Comparison of ENCODE assay signal across 29 mouse cellular contexts in the genomic region with DNA sequence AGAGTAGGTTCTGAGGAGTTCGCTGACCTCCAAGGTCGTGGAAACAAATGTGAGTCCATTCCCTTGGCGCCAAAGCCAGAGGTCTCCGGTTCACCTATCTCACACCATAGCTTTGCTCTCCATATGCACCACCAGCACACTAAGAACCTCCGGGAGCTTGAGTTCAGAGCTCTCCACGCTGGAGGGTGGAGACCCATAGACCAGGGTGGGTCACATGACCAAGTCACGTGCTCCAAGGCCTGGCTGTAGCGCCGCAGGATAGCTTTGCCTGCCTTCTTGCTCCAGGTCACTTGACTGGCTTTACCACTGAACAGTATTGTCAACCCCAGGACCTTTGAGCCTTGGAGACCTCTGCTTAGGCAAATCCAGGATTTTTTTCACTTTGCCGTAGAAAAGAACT.
DNase-seq lines count a peak whose midpoint lies in the region; ATAC-seq and TF ChIP-seq lines count a peak whose summit lies in the region.
"Had no signal": no experiment of that assay in that cellular context is flagged by ENCODE, and none has a peak within 500 bp of the region (broad histone marks: within the 10 kb centered on the region; RNA-seq: fewer than 3 reads in every experiment).

No protein-coding gene starts in this region.

- no peak for DNase-seq in liver, embryonic 11.5 days (ENCODE audit: low spot score)
- no peak for DNase-seq in liver
- DNase-seq in R1 (ENCODE audit: low read depth, low spot score), result peak; percentile 97
- DNase-seq in adrenal gland, adult 18-20 months (ENCODE audit: low spot score in 2 of 2), result no peak
- no peak for DNase-seq in frontal cortex, postnatal 25 days (ENCODE audit: low spot score in 2 of 2)
- DNase-seq in right cerebral cortex, postnatal 25 days, result no peak
- DNase-seq: adrenal gland, adult 8-10 months; cerebellum, adult 8-10 months; cerebellum, postnatal 25 days; gastrocnemius, postnatal 25 days; kidney, adult 2 months; kidney, postnatal 36 days; lung, adult 2 months; lung, postnatal 10 days; midbrain, embryonic 14.5 days; thymus, adult 18-20 months; thymus, postnatal 25 days had no signal

- WGBS in liver, embryonic 11.5 days, result 86% methylated on average over 10 of the region's 10 CpGs

- H3K4me1 ChIP-seq in liver, embryonic 11.5 days (replicated peaks; ENCODE audit: control insufficient read depth, insufficient read depth, low read length), result peaks cover 16% of the 10 kb centered on the region
- peaks cover 80% of the 10 kb centered on the region for H3K4me1 ChIP-seq in E14TG2a.4 (replicated peaks; ENCODE audit: low read depth, low read length)

- H3K27me3 ChIP-seq in liver, embryonic 11.5 days (replicated peaks; ENCODE audit: control insufficient read depth, insufficient read depth, low read length), result no peaks in the 10 kb centered on the region
- no peaks in the 10 kb centered on the region for H3K27me3 ChIP-seq in E14TG2a.4 (ENCODE audit: insufficient read depth, low read length)
- H3K27me3 ChIP-seq: embryonic facial prominence, embryonic 15.5 days; forebrain, embryonic 13.5 days; limb, embryonic 12.5 days had no signal

- H3K4me3 ChIP-seq in liver, embryonic 11.5 days (ENCODE audit: low read depth, low read length), result no peak overlapping the region
- peak overlapping the region; percentile 70 for H3K4me3 ChIP-seq in E14TG2a.4 (replicated peaks; ENCODE audit: low read length)
- H3K4me3 ChIP-seq: embryonic facial prominence, embryonic 10.5 days; embryonic facial prominence, embryonic 15.5 days; forebrain, embryonic 13.5 days; heart, embryonic 10.5 days; hindbrain, embryonic 10.5 days; layer of hippocampus, adult 2 months; left cerebral cortex, adult 2 months; limb, embryonic 12.5 days had no signal

- H3K9ac ChIP-seq in liver, embryonic 11.5 days (ENCODE audit: low read depth, low read length), result no peak overlapping the region
- H3K9ac ChIP-seq: embryonic facial prominence, embryonic 15.5 days; forebrain, embryonic 13.5 days; limb, embryonic 12.5 days; liver, embryonic 14.5 days had no signal

- 0 out of 2 replicates have a peak, but pooled peaks have one; percentile 22 for ATAC-seq in liver, embryonic 11.5 days (replicated peaks; ENCODE audit: low FRiP score)
- ATAC-seq: CD4-positive, CD25-positive, alpha-beta regulatory T cell, adult 4 months; forebrain, embryonic 13.5 days; hindbrain, embryonic 16.5 days had no signal

- no peaks in the 10 kb centered on the region for H3K9me3 ChIP-seq in liver, embryonic 11.5 days (ENCODE audit: control insufficient read depth, low read length)
- no peaks in the 10 kb centered on the region for H3K9me3 ChIP-seq in E14TG2a.4 (ENCODE audit: low read length)
- H3K9me3 ChIP-seq: embryonic facial prominence, embryonic 10.5 days; embryonic facial prominence, embryonic 15.5 days; forebrain, embryonic 13.5 days; heart, embryonic 10.5 days; hindbrain, embryonic 10.5 days; limb, embryonic 12.5 days had no signal

- no peak overlapping the region for H3K4me2 ChIP-seq in liver, embryonic 11.5 days
- H3K4me2 ChIP-seq: embryonic facial prominence, embryonic 15.5 days; forebrain, embryonic 13.5 days; limb, embryonic 12.5 days had no signal

- no peak overlapping the region for H3K27ac ChIP-seq in liver, embryonic 11.5 days (ENCODE audit: low read depth, low read length)
- H3K27ac ChIP-seq: embryonic facial prominence, embryonic 10.5 days; embryonic facial prominence, embryonic 15.5 days; forebrain, embryonic 13.5 days; heart, embryonic 10.5 days; hindbrain, embryonic 10.5 days; layer of hippocampus, adult 2 months; left cerebral cortex, adult 2 months; limb, embryonic 12.5 days; liver, embryonic 14.5 days had no signal

- TF ChIP-seq CTCF in E14TG2a.4 (conservative IDR thresholded peaks at IDR 0.05; ENCODE audit: low read length), result no peak

- H3K36me3 ChIP-seq in liver, embryonic 11.5 days (ENCODE audit: control insufficient read depth, insufficient read depth, low read length), result no peaks in the 10 kb centered on the region
- H3K36me3 ChIP-seq in E14TG2a.4 (ENCODE audit: insufficient read depth, low read length), result no peaks in the 10 kb centered on the region
- H3K36me3 ChIP-seq: embryonic facial prominence, embryonic 10.5 days; embryonic facial prominence, embryonic 15.5 days; heart, embryonic 10.5 days; hindbrain, embryonic 10.5 days; limb, embryonic 12.5 days had no signal
